Mouse (Mus musculus): Measurements from ENCODE around the gene Mpz.

DNA sequence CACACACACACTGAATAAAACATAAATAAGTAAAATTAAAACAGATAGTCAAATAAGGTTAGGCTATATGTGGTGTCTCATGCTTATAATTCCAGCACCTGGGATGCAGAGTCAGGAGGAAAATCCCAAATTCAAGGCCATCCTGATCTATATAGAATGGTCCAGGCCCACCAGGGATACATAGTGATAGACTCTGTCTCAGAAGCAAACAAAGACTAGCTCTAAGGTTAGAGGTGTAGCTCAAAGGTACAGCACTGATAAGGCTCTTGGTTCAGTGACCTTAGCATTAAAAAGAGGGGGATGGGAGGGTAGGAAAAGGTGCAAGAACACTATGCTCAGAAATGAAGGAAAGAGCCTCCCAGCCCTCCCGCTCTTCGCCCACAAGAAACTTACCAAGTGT is 14.9 kb upstream of the Mpz start:
- no peak for TF ChIP-seq CTCF (IDR thresholded peaks at IDR 0.05; ENCODE audit: low read depth)
- TF ChIP-seq EP300 (IDR thresholded peaks at IDR 0.05; ENCODE audit: low read depth): no peak

Measured in liver, postnatal 0 days (tissue).